Mouse (Mus musculus): ENCODE results near the gene Ap1m2.
"Not testable (repeated sequence)": the region's sequence is repeated elsewhere in the genome, so short reads cannot be mapped to it uniquely, and the experiment has no call there.

Gene Ap1m2

DNA sequence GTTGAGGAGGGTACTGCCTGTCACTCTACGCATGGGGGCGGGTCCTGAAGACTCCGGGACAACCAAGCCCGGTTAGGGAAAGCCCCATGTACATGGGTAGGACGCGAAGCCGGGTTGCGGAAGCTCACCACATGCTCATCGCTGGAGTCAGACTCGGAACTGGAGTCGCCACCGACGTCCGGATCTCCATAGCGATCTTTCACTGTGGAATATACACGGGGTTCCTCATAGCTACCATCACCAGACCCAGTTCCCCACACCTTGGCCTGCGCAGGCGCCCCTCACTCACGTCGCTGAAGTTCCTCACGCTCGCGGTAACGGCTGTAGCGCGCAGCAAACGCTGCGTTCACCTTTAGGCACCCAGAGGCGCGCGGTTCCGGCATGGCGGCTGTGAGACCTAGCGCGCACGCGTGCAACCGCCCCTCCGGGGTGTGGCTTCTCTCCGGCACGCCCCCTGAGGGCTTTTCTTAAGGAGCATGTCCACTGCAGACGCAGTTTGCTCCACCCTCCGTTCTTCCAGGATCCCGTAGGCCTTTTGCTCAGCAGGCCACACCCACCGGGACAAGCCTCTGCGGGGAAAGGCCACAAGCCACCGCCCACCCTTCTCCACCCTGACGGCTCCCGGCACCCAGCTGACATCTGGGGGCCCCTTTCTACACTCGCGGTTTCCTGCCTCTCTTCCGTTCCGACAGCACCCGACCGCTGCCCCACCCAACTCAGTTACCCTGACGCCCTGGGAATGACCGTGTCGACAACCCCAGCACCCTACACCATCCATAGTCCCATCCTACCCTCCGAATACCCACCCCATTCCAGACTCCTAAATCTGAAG, 24.4 kb downstream of the Ap1m2 start, which contains the start of gene Kri1:
Gene Kri1, minus strand, starts transcription at position 399 of the 832 bp plus-strand sequence.
- peak; percentile 96 for DNase-seq

DNA sequence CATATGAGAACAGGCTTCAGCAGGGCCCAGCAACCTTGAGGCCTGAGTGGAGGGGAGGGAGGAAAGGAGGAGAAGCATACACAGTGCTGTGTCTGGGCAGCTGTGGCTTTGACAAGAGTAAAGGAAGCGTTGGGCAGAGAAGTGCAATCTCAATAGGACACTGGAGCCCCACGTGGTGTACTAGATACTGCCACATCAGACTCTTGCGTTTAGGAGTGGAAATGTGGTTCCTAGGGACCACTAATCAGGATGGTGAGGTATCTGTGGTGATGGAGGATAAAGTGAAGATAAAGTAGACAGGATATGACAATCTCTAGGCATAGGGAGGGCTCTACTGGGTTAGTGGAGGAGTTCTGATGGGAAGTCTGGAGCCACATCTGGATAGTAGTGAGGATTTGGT, 25.4 kb downstream of the Ap1m2 start:
- DNase-seq = no peak

- no peak for DNase-seq
Observed at GRCm38 (mm10) chr9:21283994-21284393, 28.1 kb downstream of the Ap1m2 start.

DNA sequence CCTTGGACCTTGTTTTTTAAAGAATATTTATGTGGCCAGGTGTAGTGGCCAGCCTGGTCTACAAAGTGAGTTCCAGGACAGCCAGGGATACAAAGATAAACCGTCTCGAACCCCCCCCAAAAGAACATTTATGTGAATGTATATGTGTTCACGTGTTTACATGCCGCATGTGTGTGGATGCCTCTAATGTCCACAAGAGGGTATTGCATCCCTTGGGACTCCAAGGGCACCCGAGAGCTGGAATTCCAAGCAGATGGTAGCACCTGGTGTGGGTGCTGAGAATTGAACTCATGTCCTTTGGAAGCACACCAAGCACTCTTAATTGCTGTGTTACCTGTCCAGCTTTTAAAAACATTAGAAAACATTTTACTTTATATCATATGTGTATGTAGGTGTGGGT, 28.5 kb downstream of the Ap1m2 start:
- no peak for DNase-seq

GRCm38 (mm10) chr9:21277776-21278175, 34.4 kb downstream of the Ap1m2 start:
- DNase-seq = no peak

DNA sequence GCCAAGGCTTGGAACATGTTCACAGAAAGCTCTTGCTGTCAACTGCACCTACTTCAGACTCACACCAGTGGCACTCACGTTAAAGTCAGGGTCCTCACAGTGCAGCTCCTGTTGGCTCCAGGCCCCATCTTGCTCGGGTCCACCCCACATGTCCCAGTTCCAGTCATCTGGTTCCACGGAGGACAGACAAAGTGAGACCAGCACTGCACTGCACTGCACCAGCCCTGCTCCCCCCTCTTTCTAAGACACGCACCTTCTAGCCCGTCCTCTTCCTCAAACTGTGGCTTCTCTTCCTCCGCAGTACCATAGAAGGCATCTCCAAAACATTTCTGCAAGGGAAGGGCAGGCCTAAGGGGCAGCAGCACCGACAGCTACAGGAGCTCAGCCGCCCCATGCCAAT, 35.8 kb downstream of the Ap1m2 start:
- no peak for DNase-seq

DNA sequence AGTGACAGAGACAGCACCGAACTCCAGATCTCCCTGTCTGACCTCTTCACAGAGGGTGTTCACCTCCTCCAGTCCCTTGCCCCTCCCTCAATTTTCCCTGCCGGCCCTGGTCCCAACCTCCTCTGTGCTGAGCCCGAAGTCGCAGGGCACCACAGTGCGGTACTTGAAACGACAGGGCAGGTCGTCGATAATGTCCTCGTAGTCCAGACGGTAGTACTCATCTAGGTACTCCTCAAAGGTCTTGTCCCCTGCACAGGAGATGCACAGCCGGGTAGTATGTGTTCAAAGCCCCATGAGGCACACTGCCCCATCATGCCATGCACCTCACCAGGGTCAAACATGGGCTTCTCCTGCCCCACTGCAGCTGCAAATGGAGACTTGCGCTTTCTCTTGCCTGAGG, 36.4 kb downstream of the Ap1m2 start:
- DNase-seq = no peak

GRCm38 (mm10) chr9:21275013-21275710, 37.0 kb downstream of the Ap1m2 start:
- DNase-seq = no peak

DNA sequence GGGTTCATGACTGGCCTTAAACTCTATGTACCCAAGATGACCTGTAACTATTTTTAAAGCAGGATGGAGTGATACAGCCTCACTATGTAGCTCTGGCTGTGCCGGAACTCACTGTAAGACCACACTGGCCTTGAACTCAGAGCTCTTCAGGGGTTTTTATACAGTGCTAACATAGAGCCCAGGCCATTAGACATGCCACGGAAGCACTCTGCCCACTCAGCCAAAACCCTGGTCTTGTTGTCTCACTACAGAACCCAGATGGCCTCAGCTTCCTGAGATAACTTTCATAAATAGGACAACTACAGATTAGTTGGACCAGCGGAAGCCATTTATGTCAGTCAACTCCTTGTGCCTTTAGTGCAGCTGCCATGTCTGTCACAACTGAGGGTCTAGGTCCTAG, 37.8 kb downstream of the Ap1m2 start:
- DNase-seq = no peak

- DNase-seq = no peak
Observed at GRCm38 (mm10) chr9:21273520-21274228, 38.5 kb downstream of the Ap1m2 start.

- no peak for DNase-seq
Observed at GRCm38 (mm10) chr9:21273094-21273493, 39.0 kb downstream of the Ap1m2 start.

- no peak for DNase-seq
Observed at GRCm38 (mm10) chr9:21272391-21272790, 39.7 kb downstream of the Ap1m2 start.

- not testable (repeated sequence) for DNase-seq
Observed at GRCm38 (mm10) chr9:21269590-21269989, 42.5 kb downstream of the Ap1m2 start.

DNA sequence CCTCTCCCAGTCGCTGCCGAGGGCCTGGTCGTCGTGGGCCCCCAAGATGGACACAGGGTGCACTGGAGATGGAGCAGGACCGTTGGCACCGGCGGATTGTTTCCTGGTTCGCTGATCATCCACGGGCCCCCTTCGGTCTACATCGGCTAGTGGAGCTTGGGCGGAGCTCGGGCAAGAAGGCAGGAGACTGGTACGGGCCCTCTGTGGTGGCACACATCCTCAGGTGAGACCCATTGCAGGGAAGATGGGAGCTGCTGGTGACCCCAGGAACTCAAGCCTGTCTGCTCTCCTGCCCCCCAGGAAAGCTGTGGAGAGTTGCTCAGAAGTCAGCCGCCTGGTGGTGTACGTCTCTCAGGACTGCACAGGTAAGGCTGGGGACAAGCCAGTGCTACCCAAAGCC, 43.8 kb downstream of the Ap1m2 start:
- DNase-seq = no peak

GRCm38 (mm10) chr9:21266889-21267288, 45.2 kb downstream of the Ap1m2 start:
- no peak for DNase-seq

- no peak for DNase-seq
Observed at GRCm38 (mm10) chr9:21265611-21266010, 46.5 kb downstream of the Ap1m2 start.

- peak; percentile 99 for DNase-seq
Observed at GRCm38 (mm10) chr9:21265000-21265561, 47.1 kb downstream of the Ap1m2 start, which contains the start of gene Atg4d. Gene Atg4d, plus strand, starts transcription at chr9:21265293.

DNA sequence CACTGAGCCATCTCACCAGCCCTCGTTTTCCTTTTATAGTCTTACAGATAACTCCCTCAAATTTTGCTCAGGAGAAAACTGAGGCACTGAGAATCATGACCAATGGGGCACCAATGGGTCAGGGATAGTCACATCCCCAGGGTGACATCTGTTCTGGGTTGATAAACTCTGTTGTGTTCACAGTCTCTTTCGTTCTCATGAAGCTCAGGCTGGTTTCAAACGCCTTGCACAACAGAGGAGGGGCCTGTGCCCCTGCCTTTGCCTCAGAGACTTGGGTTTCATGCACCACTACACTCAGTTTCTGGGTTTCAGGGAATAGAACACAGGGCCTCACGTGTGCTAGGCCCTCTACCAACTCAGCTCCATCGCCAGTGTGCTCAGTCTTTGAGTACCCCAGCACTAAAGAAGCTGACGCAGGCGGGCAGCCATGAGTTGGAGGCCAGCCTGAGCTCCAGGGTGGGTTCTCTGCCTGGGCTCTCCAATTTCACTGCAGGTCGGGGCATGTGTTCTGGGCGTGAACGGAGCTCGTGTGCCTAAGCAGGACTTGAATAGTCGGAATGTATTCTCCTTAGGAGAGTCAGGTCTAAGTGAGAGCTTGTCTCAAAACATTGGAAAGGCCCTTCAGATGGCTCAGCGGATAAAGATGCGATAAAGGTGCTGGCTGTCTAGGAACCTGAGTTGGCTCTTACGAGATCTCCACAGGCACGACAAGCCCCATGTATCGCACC, 47.7 kb downstream of the Ap1m2 start:
- DNase-seq = no peak

- DNase-seq = no peak
Observed at GRCm38 (mm10) chr9:21261831-21262230, 50.3 kb downstream of the Ap1m2 start.

DNA sequence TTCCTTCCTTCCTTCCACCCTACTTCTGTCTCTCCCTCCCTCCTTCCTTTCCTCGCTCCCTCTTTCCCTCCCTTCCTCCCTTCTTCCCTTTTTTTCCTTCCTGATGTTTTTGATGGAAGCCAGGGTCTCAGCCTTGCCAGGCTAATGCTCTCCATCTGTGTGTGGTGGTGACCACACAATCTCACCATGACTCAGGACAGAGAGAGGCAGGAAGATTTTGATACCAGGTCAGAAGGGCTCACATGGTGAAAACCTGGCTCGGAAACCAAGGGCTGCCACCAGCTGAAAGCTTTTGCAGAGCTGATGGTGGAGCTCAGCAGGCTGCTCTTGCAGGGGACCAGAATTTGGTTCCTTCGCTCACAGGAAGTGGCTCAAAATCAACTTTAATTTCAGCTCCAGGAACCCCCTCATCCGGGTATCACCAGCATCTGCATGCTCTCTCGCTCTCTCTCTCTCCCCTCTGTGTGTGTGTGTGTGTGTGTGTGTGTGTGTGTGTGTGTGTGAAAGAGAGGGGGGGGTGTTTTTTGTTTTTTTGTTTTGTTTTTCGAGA, 51.6 kb downstream of the Ap1m2 start:
- DNase-seq = no peak

DNA sequence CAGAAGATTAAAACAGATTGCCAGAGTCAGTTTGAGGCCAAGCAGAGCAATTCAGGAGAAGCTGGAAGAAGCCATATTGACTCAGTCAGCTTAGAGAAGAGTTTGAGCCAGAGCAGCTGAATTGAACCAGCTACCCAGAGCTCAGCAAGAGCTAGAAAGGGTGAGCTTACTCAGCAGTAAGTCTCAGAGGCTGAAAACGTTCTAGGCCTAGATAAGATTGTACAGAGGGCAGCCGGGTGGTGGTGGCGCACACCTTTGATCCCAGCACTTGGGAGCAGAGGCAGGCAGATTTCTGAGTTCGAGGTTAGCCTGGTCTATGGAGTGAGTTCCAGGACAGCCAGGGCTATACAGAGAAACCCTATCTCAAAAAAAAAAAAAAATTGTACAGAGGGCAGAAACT, 55.8 kb downstream of the Ap1m2 start:
- DNase-seq = not testable (repeated sequence)

GRCm38 (mm10) chr9:21254690-21255089, 57.4 kb downstream of the Ap1m2 start:
- no peak for DNase-seq

All from cerebellum, adult 8-10 months (tissue).